Mouse (Mus musculus): Measurements from ENCODE around the gene Mphosph6.

- TF ChIP-seq GATA1 (IDR thresholded peaks at IDR 0.05; ENCODE audit: low read length) = no peak
- TF ChIP-seq TAL1 (IDR thresholded peaks at IDR 0.05; ENCODE audit: low read length) = no peak
Measured at GRCm38 (mm10) chr8:117847865-117848264, 46.1 kb upstream of the Mphosph6 start.
